Mouse (Mus musculus): Measurements from ENCODE around the gene Abcf2.

Abcf2 gene

DNA sequence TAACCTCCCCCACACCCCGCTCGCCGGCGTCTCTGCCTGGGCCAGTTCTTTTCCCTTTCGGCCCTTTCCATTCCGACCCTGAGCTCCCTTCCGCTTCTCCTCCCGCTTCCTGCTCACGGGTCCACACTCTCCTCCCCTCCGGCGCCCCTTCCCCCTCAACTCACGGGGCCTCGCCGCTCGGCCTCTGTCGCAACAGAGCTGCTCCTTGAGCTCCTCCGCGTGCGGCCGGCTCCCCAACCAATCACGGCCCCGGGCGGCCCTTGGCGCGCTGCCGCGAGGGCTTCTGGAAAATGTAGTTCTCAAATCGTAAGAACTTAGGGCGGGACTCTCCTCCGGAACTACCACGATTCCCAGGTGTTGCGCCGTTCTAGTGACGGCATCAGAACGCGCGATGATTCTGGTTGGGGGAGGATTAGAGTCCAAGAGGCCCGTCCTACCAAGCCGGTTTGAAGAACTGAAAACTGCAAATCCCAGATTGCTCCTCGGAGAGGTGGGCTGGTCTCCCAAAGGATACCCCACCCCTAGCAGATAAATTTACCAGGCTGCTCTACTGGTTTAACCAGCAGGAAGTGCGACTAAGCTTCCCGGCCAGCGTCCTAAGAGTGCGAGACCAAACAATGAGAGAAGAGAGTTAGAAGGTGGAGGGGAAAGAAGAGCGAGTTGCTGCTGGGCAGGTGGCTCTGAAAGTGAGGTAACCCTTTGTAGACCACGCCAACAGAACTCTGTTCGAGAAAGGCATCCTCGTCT, at the start of gene Abcf2:
Gene Abcf2, minus strand, starts transcription at position 285 of the 747 bp plus-strand sequence.
- peak; percentile 100 for DNase-seq (ENCODE audit: extremely low spot score)

DNA sequence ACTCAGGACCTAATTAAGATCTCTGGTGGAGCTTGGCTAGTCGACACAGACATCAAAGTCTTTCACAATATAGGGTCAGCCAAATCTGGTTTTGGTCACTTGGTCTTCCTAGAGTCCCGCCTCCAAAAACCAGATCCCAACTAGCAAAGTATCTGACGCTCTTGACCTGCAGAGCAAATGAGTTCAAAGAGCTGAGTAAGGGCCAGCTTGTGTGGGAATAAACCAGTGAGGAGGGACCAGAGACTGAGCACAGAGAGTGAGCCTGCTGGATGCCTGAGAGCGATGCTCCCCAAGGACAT, 47.5 kb upstream of the Abcf2 start:
- DNase-seq (ENCODE audit: extremely low spot score) = no peak

DNA sequence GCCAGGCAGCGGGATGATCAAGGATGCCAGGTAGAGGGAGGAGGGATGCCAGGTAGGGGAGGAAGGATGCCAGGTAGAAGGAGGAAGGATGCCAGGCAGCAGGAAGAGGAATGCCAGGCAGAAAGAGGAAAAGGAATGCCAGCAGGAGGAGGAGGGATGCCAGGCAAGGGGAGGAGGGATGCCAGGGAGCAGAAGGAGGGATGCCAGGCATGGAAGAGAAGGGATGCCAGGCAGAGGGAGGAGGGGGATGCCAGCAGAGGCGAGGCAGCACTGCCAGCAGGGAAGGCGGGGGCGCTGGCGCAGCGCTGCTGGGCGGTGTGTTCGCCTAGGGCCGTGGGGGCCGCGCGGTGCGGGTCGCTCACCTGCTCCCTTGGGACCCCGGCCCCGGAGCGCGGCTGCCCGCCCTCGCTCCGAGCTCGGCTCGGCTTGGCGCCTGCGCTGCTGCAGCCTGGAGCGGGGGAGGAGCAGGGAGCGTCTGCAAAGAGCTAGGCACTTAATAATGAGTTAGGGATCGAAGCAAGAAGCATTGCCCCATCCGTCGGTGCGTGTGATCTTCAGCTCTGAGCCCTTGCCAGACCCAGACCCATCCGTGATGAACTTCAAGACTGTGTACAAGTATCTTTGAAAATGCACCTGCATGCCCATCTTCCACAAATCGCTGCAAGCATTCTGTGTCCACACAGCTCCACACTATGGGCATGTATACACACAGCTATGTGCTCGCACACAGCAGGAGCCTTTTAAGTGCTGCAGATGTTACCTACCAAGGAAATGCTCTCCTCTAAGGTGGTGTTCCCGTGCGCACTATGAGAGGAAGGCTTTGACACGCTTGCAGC, 46.9 kb upstream of the Abcf2 start, which contains the start of gene Smarcd3:
Gene Smarcd3, minus strand, starts transcription at position 426 of the 836 bp plus-strand sequence.
- peak; percentile 74 for DNase-seq (ENCODE audit: extremely low spot score)

DNA sequence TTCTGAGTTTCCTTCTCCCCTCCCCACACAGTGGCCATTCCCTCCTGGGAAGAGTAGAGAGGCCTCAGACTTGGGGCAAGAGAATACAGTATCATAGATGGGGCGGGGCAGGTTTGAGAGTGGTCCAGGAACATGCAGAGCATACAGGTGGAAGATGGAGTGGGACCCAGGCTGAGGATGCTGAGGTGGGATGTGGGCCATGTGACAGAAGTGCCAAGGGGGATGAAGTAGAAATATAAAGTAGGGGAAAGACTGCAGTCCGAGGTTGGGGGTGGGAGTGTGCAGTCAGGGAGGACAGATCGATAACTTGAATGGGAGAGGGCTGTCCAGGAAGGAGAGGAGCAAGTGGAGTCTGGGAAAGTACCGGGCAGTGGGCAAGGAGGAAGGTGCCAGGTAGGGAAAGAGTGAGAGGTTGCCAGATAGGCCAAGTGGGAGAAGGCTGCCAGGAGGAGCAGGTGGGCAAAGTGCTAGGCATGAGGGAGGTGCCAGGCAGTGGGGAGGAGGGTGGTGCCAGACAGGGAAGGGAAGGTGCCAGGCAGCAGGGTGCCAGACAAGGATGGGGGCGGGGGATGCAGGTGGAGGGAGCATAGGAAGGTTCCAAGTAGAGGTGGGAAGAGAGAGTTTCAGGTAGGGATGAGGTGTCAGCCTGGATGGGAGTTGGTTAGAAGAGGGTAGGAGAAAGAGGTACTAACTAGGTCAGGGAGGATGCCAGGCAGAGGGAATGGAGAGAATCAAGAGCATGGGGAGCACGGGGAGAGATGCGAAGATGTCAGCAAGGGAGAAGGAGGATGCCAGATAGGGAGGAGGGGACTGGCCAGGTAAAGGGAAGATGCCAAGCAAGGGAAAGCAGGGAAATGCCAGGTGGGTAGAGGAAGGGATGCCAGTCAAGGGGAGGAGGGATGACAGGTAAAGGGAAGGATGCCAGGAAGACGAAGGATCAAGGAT, 46.0 kb upstream of the Abcf2 start:
- DNase-seq (ENCODE audit: extremely low spot score) = no peak

DNA sequence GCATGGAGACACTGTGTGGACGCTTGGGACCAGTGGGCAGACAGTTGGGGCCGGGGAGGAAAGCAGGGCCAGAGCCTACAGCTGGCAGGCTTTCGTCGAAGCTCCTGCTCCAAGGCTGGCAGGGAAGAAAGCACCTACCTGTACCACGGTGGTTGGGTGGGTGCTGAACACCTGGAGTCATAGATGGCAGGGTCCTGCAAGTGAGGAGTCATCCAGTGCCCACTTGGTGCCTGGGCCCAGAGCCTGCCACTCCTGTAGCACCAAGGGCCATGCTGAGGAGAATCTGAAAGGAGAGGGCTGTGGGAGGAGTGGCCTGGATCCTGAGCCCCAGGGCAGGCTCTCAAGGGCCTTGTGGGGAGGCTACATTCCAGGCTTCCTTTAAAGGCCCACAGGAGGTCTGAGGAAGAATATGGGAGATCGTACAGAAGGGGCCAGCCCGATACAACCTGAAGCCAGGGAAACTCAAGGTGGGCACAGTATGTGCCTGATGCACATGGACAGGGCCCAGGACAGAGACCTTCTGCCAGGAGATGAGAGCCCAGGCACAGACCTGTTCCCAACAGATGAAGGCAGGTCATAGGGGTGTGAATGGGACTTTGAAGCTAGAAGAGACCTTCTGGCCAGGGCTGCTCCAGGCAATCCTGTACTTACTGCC, 45.2 kb upstream of the Abcf2 start:
- no peak for DNase-seq (ENCODE audit: extremely low spot score)

DNA sequence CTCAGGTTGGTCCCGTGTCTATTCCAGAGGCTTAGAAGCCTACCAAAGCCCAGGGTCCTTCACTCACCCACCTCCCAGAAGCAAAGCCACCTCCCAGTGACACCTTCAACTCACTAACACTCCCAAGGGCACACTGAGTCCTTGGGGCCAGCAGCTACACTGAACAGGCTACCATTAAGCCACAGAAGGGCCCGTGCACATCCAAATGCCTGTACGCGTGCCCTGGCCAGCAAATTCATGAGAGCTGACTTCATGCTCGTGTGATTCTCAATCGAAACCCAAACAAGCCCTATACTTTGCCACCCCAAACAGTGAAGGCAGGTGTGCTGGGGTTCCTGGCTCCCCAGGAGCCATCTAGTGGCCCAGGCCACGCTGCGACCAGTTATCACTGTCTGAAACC, 43.4 kb upstream of the Abcf2 start:
- no peak for DNase-seq (ENCODE audit: extremely low spot score)

DNA sequence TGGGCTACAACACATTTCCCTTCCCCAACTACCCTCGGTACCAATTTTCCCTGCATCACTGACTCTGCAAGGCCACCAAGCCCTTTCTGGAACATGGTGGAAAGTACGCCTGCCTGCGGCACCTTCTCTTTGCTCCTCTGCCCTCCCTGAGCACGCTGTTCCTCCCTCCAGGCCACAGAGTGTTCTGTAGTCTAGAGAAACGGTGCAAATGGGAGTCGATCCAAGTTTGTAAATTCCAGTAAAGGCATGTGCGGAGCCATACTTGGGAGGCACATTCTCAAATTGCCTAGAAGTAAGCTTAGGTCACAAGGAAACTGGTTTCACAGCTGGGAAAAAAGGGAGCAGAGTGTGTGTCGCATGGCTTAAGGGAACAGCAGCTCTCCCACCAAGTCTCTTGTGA, 42.8 kb upstream of the Abcf2 start:
- DNase-seq (ENCODE audit: extremely low spot score) = no peak

DNA sequence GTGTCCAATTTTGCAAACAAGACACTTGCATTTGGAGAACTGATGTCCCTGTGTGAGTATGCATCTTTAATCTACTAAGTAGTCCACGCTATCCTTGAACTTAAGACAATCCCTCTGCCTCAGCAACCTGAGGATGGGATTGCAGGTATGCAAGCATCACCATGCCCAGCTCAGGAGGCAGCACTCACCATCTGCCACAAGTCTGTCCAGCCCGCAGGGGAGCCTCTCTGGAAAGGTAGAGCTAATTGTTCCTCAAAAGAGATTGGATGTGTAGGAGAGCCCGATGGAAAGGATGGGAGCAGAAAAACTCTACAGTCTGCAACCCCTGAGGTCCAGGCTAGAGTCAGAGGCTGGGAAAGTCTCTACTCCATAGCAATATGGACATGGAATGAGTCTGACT, 41.7 kb upstream of the Abcf2 start:
- DNase-seq (ENCODE audit: extremely low spot score) = no peak

DNA sequence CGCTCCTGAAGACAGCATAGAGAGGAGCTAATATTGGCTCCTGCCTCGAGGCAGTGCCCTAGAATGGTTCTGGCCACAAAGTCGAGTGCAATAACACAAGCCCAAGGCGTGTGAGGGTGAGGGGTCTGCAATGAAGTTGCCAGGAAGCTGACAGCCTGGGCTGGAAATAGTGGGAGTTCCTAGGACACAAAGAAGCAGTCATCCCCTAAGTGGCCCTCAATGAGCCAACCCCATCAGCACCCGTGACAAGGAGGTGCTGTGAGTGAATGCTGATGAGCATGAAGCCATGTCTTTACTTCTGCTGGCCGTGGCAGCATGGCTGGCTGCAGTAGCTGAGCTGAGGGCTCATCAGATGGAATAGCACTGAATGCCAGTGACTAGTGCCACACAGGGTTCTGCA, 37.8 kb upstream of the Abcf2 start:
- DNase-seq (ENCODE audit: extremely low spot score) = no peak

DNA sequence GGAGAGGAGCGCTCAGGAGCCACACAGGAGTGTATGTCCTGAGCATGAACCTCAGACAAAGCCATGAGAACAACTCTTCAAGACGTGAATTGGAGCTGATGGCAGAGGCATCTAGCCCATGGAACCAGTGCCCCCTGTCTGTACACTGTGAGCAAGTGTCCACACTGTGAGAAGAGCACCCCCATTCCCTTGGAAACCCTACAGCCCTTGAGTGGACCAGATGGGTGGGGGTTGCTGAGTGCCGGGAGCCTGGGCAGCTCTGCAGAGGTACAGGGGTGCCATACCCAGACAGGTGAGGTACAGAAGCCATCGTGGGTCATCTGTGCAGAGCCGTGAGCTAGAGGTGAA, 35.0 kb upstream of the Abcf2 start:
- no peak for DNase-seq (ENCODE audit: extremely low spot score)

DNA sequence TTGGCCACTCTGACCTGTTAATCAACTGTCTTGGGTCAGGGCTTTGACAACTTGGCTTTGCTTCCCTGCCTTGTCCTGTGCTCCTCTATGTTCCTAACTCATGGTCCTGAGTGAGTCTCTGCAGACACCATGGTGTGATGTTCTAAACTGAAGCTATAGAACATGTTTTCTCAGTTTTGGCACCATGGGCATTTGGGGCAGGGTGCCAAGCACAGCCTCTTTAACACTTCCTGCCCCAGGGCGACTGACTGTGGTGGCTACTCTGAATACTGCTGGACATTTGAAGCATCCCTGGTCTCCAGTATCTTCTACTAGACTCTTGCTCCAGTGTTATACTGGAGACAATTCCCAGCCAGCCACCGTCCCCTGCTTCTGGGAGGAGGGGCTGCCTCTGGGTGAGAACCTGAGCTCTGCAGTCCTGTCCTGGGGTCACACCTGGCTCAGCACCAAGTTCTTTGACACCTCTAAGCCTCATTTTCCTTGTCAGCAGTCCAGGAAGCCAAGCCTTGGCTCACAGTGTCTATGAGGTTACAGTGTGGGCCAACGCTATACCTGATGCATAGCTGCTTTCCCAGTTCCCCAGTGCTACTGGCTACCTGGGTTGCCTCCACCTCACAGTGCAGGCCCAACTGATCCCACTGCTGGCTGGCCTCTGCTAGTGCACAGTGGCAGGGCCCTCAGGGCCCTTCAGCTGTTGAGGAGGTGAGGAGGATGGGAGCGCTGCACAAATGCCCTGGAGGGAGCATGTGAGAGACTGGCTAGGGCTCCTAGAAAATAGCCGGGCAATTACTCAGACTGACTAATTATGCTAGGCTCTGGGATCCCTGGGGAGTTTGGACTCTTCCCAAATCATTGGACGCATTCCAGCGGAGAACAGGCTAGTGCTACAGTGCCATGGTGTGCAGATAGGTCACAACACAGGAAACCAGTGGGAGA, 34.4 kb upstream of the Abcf2 start:
- DNase-seq (ENCODE audit: extremely low spot score) = no peak

DNA sequence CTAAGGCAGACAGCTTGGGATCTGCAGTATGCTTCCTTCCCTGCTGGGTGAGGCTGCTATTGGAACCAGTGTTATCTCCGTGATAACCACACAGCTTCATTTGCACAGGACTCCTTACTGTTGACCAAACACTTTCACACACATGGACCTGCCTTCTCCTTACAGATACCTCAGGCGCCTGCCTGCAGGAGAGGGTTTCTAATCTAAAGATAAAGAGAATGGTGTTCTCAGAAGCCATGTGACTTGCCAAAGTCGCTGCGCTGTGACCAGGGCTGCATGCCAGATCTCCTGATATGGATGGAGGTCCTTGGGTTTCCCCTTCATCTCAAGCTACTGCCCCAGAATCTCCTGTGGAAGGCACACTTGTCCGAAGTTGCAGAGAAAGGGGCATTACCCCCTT, 32.1 kb upstream of the Abcf2 start:
- no peak for DNase-seq (ENCODE audit: extremely low spot score)

DNA sequence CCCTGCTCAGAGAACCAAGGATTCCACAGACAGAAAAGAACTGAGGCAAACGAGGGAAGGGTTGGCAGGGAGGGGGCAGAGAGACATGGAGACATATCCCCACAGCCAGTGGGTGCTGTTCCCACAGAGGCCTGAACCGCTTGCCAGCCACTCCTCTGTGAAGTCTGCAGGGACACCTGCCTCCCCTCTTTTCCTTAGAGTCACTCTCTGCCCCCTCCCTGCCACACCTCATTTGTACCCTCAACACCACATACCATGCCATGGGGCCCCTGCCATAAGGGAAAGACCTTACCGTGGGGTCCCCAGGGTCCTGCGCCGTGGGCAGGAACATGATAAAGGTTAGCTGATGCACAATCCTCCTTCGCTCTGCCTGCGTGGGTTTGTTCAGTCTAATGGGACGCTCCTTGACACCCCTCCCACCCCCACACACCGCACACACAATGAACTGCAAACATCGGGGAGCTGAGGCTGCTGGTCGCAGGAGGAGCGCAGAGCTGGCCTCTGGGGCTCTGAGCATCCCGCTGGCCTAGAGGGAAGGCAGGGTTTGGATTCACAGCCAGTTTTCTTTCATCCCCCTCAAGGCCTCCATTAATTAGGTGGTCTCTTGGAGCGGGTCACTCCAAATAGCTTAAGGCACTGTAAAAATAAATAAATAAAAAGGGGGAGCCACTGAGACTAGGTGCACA, 28.9 kb upstream of the Abcf2 start:
- peak; percentile 20 for DNase-seq (ENCODE audit: extremely low spot score)

DNA sequence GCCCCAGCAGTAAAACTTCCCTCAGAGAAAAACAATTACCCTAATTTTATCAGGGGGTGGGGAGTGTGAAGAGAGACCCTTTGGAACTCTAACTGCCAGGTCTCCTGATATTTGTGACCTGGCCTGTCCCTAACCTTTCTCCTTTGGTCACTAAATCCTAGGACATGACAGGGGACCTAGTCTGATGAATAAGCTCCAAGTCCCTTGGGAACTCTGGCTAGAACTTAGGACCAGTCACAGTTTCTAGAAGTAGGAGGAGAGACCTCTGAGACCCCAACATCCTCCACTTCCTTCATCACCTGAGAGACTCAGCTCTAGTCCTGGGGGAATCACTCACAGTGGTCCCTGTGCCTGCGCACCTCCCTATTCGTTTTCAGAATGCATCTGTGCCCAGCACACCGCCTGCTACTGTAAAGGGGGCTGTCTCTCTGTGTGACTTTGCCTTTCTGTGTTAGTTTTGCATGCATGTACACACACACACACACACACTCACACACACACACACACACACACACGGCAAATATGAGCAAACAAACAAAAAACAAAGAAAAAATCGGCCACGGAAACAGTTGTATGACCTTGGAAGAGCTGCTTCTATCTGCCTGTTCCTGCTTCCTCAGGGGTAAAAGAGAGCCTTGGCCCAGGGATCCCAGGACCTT, 28.2 kb upstream of the Abcf2 start:
- DNase-seq (ENCODE audit: extremely low spot score) = no peak

DNA sequence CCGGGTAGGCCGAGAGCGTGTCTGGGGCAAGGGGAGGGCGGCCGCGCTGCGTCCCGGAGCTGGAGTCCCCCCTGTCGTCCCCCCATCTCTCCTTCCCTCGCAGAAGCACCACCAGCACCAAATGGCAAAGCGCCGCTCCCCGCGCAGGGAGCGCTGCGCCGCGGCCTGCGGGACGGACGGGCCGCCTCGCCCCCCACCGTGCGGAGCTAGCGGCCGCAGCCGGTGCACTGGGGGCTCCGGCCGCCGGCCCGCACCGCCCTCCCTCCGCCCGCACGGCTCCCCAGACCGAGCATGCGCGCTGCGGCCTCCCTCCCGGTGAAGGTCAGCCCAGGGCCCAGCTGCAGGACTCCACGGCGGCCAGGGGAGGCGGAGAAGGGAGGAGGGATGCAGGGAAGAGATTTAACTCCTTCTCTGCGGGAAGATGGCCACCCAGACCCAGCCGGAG, 27.4 kb upstream of the Abcf2 start:
- peak; percentile 94 for DNase-seq (ENCODE audit: extremely low spot score)

DNA sequence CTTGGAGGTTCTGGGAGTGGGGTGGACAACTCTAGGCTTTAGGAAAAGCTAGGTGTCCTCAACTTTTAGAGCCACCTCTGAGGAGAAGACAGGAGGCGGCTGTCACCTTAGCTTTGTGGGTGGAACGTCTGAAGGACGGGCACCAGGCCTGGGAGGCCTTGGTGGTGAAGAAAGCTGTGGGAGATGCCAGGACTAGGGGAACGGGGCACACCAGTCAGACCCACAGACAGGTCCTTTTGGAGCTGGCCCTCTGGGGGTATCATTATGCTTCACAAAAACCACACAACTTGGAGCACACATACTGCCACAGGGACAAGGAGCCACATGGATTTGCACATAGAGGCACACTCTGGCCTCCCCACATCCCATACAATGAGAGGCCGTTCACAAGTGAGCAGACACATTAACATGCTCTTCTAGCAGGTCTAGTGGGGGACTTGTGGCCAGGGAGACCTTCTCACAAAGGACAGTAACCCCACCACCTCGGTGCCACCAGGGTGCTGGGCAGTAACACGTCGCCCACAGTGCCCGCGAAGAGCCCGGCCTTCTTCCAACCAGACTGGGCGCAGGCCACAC, 26.9 kb upstream of the Abcf2 start:
- DNase-seq (ENCODE audit: extremely low spot score) = no peak

DNA sequence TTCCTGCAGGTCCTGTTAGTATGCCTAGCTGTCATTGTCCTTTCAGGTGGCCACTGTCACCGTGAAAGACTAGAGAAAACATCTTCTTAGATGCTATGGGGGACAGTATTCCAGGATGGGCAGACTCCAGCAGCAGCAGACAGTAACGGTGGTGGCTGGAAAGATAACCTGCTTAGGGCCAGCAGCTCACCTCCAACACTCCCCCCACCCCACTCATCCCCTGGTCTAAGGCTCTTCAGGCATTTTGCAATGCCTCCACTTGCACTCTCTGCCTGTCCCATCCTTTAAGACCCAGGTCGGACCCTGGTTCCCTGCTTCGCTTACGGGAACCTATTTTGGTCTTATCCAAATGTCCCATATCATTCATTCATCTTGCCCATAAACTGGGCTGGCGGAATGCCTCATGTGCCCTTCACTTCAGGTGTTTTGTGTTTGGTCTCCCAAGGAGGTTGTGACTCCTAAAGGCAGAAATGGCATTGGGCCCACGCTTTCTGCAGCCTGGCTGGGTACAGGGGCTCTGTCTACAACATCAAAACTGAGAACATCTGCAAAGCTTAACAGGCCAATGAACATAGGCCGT, 26.3 kb upstream of the Abcf2 start:
- DNase-seq (ENCODE audit: extremely low spot score) = no peak

DNA sequence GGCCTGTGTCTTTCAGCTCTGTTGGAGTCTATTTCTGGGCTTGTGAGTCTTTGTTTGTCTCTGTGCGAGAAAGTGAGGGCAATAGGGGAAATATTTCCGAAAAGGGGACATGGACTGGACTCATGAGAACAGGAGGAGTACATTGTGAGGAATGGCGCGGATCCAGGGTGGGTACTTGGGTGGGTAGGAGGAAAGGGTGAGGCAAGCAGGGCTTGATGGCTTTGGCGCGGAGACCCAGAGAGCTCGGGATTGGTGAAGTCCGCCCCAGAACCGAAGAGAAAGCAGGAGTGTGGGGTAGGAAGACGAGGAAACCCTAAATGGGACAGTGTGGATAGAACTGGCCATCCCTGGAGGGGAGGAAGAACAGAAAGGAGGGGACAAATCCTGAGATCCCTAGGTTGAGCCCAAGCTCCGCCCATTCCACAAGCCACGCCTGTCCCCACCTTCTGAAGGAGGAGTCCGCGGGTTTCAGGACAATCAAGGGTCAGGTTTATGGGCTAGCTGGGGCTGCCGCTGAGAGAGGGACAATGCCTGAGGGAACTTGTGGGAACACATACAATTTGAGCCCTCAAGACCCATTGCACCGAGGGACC, 25.6 kb upstream of the Abcf2 start:
- DNase-seq (ENCODE audit: extremely low spot score) = peak; percentile 86
